Mouse (Mus musculus) adrenal gland, adult 2 months (tissue): ENCODE measurements around the gene Mfsd14a. TPM values are rescaled to one million over a fixed set of nuclear protein-coding genes. Genes with fewer than 3 reads are reported as not detected.

Experiments
- DNase-seq: peaks from one replicate; pipeline ENCODE4 v3.0.0; 2021
- polyA plus RNA-seq: library from polyadenylated mRNA; depleted of rRNA; stranded (reverse); fragments of >200 nt; gene quantifications from 2 replicates; pipeline ENCODE4 v1.2.3, GENCODE M21; 2012
- total RNA-seq, 2 experiments: library from RNA; stranded (reverse); gene quantifications; 2 replicates each; pipeline ENCODE4 v1.2.3; 2021

Mfsd14a gene
- total and polyA plus RNA-seq, 3 experiments, result 8.1 to 55.8 (median 48.9) TPM

DNA sequence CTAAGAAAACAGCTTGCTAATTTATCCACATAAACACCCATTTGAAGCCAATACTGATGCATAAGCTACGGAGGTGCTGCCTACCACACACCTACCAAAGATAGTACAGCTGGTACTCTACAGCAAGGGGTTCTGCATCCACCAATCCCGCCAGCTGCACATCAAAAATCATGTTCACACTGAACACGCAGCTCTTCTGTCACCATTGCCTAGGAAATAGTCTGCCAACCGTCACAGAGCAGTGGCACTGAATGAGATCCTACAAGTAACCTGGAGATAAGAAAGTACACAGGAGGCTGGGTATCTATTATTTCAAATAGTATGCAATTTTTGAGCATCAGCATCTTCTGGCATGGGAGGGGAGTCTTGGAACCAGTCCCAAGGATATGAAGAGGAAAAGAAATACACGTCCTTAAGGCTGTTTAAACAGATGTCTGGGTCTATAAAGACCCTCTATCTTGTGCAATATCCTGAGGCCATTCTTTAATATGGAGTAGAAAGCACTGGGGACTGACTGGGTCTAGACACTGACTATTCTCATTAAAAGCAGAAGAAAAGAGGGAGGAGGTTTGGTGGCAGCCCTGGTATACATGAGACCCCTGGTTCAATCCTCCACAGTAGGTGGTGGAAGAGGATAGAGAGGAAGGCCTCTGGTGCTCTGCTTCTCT, 9.1 kb downstream of the Mfsd14a start:
- no peak for DNase-seq

DNA sequence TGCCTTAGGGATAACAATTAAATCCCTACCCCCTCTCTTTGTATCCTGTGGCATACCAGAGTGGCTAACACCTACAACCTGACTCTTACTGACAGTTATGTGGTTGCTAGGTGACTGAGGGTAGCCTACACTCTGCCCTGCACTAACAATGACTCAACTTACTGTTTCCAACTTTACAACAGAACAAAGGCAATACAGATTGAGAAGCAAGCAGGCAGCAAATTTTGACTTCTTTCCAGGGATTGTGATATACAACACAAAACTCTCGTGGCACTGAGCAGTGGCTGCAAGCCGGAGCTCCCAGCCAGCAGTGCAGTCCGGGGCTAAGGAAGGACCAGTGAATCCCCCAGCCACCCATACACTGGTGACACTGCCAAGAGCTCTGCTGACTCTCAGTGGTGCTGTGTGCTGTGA, 10.4 kb downstream of the Mfsd14a start:
- DNase-seq, result no peak

DNA sequence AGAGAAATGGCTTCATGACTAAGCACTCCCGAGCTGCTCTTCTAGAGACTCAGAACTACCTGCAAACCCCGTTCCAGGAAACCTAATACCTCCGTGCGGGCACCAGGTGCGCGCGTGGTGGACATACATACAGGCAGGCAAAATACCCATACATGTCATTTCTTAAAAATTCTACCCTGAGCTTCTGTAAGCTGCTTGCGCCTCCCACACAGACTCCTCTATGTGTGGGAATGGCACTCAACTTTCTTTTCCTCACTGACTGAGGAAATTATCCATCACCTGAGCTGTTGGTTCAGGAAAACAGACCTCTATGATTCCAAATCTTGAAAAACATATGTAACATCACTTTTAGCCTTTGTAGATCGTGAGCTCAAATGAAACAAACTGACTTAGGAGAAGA, 11.8 kb downstream of the Mfsd14a start:
- DNase-seq, result no peak

- DNase-seq, result no peak
These were observed 13.7 kb downstream of the Mfsd14a start for GRCm38 (mm10) chr3:116648805-116649204.

DNA sequence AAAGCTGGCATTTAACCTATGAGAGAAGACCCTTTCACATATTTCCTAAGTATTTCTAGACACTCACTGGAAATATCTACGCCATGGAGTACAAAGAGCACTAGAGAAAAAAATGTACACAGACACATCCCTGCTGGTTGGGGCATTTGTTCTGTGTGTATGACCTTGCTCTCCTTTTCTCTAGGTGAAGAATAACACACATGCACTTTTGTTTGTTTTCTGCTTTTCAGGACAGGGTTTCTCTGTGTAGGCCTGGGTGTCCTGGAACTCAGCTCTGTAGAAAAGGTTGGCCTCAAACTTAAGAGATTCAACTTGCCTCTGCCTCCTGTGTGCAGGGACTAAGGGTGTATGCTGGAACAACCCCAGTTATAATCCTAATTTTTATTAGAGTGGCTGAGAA, 16.1 kb downstream of the Mfsd14a start:
- DNase-seq, result no peak

DNA sequence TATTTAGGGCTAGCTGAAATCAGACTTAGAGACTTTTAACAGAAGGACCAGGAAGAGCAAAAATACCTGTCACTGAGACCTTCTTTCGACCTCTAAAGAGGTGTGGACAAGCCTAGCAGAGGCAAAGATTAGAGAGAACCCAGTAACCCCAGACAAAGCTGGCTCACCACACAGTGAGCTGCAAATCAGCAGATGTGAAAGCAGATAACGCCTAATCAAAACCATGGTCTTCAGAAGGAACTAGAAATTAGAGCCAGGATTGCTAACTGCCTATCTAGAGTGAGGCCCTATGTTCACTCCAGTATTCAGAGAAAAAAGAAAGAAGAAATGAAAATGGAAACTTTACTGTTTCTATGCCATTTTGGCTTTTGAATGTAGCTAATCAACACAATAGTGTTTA, 20.1 kb downstream of the Mfsd14a start:
- DNase-seq, result no peak

GRCm38 (mm10) chr3:116641811-116642371, 20.6 kb downstream of the Mfsd14a start:
- DNase-seq, result no peak

DNA sequence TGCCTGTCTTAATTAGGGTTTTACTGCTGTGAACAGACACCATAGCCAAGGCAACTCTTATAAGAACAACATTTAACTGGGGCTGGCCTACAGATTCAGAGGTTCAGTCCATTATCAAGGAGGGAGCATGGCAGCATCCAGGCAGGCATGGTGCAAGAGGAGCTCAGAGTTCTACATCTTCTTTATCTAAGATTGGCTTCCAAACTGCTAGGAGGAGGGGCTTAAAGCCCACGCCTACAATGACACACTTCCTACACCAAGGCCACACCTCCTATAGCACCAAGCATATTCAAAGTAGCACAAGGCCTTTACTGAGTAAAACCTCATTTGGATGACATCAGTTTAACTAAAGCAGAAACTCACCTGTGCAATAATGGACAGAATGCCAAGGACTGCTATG, 22.5 kb downstream of the Mfsd14a start:
- DNase-seq, result no peak

- no peak for DNase-seq
These were observed 23.9 kb downstream of the Mfsd14a start for GRCm38 (mm10) chr3:116638572-116638971.

DNA sequence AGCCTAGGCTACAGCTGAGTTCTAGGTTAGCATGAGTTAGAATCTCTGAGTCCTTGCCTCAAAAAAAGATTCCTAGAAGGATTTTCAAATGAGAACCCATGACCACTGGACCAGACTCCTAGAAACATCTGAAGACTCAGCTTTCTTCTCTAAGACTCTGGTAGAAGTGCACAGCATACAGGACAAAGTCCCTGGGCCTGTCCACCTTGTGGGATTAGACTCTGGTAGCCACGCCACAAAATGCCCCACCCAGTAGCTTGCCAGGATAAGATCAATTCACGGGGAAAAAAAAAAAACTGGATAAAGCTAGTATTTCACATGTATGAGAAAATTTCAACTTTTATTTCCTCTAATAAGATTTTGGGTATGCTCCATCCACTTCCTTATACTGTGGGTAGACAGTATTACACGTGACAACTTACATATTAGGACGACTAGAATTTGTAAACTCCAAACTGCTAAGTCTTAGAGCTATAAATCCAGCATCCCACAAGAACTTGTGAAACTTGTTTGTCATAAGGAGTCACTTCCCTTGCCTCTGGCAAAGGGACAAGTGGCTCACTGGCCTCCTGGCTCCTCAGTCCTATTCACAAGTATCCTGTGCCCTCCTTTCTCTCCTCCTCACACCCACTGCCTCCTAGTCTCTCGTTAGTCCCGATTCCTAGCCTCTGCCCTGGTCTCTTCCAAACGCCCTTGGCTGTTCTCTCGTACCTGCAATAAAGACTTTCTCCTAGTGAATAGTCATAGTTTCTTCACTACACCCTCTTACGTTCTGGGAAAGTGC, 24.6 kb downstream of the Mfsd14a start:
- DNase-seq, result no peak

DNA sequence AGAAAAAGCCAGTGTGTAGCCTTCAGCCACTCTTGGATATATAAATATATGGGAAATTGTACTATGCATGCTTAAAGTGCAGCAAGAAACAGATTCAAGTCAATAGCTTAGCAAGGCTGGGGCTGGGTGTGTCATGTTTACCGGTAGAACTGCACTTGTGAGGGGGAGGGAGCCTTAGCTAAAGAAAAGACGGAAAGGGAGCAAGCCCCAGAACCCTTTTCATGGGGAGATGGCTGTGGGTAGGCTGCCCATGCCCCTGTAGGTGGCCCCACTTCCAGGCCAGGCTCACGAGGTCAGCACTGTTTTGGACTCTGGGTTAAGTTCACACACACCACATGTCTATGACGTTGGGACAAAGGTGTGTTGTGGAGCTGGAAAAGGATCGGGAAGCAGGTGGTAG, 26.7 kb downstream of the Mfsd14a start:
- DNase-seq, result no peak

- DNase-seq, result no peak
These were observed 27.6 kb downstream of the Mfsd14a start for GRCm38 (mm10) chr3:116634853-116635252.

DNA sequence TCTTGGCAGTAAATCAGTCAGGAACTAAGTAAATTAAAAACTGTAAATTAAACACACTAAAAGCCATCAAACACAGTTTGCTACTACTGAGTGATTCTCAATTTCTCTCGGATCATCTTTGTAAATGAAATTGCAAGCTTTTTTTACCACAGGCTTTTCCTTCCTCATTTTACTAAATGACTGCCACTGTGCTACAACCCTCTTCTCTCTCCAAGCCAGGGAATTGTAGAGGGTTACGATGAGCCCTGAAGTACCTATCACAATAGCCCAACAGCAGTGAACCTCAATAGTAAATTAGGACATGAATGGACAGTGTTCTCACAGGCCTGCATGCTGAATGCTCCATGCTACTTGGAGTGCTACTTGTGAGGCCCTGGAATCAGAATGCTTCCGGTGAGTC, 28.4 kb downstream of the Mfsd14a start:
- no peak for DNase-seq

- DNase-seq, result no peak
These were observed 29.5 kb downstream of the Mfsd14a start for GRCm38 (mm10) chr3:116632971-116633370.

DNA sequence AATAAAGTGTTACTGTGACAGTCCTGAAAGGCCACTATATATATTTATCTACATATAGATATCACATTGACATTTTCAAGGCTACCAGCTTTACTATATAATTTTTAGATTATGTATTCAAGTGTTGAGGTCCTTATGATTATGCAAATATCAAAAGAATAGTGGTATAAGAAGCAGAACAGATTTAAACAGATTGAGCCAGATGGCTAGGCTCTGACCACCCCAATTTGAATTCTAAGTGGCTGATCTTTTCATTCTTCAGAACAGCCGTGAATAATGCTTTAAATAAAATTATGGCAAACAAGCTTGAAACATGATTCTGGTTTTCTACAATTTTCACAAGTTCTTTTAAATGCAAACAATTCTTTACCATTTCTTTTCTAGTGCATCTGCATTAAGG, 31.0 kb downstream of the Mfsd14a start:
- DNase-seq, result no peak

DNA sequence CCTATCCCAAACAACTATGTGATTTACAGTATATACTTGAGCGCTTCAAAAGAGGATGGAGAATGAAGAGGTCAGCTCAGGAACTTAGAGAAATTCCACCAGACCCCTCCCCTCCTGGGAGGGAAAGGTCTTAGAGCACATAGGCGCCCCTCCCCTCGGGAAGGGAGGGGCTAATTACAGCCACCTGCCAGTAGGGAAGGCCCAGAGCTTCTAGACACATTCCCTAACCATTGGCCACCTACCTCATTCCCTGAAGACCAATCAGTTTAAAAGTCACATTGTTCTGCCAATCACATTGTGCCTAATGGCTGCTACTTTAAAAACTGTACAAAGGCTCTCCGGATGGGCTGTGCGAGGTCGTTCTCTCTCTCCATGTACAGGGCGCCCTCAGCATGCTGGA, 39.8 kb downstream of the Mfsd14a start:
- DNase-seq, result no peak

DNA sequence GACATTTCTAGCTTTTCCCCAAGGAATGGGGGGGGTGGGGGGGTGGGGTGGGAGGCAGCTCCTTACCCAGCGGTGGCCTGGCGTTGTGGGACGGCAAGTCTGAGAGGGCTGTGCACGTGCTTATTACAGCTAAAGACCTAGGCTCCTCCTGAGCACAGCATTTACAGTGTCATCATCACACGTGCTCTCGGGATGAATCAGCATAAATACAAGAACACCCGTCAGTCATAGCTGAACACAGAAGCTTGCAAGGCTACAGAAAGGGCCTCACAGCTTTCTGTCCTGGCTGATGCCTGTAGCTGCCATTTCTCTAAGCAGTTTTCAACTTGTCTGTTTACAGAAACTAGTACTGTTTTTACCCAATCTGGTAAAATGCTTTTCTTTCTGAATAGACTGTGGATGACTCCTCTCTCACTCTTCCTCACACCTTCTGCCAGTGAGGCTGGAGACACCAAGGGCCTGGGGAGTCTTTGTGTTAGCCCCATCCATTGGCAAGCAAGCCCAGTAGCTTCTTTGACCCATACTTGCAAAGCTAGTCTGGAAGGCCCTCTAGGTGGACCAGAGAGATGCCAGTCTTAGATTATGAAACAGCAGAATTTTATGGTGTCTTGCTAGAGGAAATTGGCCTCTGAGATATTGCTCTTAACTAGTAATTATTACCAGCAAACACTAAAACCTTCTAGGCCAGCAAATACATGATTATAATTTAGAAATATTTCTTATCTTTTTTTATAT, 41.7 kb downstream of the Mfsd14a start:
- peak; percentile 15 for DNase-seq

DNA sequence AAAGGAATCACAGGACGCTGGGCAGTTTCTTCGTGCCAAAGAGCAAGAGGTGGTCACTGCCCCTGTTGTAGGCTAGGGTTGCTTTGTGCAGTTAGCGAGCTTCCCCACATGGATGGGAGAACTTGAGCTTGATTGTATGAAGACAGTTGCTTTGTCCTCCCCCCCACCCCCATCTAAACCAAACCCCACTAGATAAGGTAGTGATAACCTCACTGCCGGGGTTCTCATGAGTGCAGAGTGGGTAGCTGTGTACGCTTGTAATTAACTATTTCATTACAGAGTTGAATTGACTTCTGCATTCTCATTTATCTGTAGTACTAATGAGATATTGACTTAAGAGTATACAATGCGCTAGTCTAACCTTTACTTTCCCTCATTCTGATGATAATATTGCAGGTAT, 43.6 kb downstream of the Mfsd14a start:
- no peak for DNase-seq

DNA sequence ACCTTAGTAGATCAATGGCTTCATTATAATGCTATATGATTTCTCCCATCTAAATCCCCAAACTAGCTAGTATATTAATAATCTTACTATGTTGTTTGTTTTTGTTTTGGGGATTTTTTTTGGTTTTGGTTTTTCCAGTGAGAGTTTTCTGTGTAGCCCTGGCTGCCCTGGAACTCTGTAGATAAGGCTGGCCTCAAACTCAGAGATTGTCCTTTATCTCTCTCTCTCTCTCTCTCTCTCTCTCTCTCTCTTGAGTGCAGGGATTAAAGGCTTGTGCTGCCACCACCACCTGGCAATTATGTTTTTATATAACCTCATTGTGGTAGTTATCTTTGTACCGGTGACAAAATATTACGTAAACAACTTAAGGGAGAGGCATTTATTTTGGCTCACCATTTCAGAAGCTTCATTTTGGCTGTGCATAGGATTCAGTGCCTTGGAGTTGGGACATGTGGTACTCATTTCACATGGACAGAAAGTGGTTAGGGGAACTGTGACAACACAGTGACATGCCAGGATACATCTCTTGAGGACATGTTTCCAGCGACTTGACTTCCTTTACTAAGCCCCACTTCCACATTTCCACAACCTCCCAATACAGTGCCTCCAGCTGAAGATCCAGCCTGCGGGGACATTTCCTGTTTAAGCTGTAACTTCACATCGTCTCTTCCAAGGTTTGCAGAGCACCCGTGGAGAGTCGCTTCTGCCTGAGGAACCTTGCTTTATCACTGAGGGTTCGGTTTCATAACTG, 47.0 kb downstream of the Mfsd14a start:
- no peak for DNase-seq

GRCm38 (mm10) chr3:116614295-116614892, 48.1 kb downstream of the Mfsd14a start, which contains the start of gene Trmt13:
Gene Trmt13 (minus strand): TSS chr3:116614587.
- no peak for DNase-seq

- DNase-seq, result no peak
These were observed 57.9 kb downstream of the Mfsd14a start for GRCm38 (mm10) chr3:116604570-116604969.
